Mouse (Mus musculus) G1E (cell line): Measurements from ENCODE around the gene Acvrl1.

Source experiments
- CTCF ChIP-seq: IDR thresholded peaks from 2 replicates; pipeline ENCODE4 v1.5.1; 2012; ENCODE audit warnings: low read depth, low read length, inconsistent platforms, mixed read lengths
- GATA1 ChIP-seq: IDR thresholded peaks from 2 replicates; pipeline ENCODE4 v1.6.1; 2012; ENCODE audit warnings: borderline replicate concordance, low read length, inconsistent platforms, mixed read lengths
- TAL1 ChIP-seq: conservative IDR thresholded peaks from 2 replicates; pipeline ENCODE4 v1.6.1; 2012; ENCODE audit warnings: low read depth, low read length, inconsistent platforms, mixed read lengths

- TF ChIP-seq CTCF (no peak), GATA1 (no peak), TAL1 (no peak)
These were observed 65.6 kb downstream of the Acvrl1 start for GRCm38 (mm10) chr15:101193971-101194370.
